Mouse (Mus musculus): ENCODE results near the gene Eid1. TPM values are rescaled to one million over a fixed set of nuclear protein-coding genes. Genes with fewer than 3 reads are reported as not detected.

Gene Eid1
- polyA plus RNA-seq, 1 experiment: 16.5 TPM

GRCm38 (mm10) chr2:125628487-125628886 is 44.4 kb upstream of the Eid1 start:
- no peak overlapping the region for H3K4me3 ChIP-seq (ENCODE audit: insufficient read depth, poor library complexity, severe bottlenecking)
- peaks cover 15% of the 10 kb centered on the region for H3K79me2 ChIP-seq (ENCODE audit: control insufficient read depth, insufficient read depth)
- no peak for TF ChIP-seq MYOG (IDR thresholded peaks at IDR 0.05; ENCODE audit: control insufficient read depth, extremely low read depth, insufficient read length)
- TF ChIP-seq MAX (IDR thresholded peaks at IDR 0.05): no peak
- TF ChIP-seq FOSL1 (IDR thresholded peaks at IDR 0.05; ENCODE audit: insufficient read depth, low read length, poor library complexity, severe bottlenecking): no peak
- no peak for TF ChIP-seq USF1 (IDR thresholded peaks at IDR 0.05; ENCODE audit: low read depth)
- TF ChIP-seq MYOD1 (IDR thresholded peaks at IDR 0.05; ENCODE audit: control insufficient read depth, insufficient read length, low read depth): no peak
- TF ChIP-seq CEBPB (IDR thresholded peaks at IDR 0.05; ENCODE audit: low read depth): no peak
- no peak for TF ChIP-seq CTCF (IDR thresholded peaks at IDR 0.05; ENCODE audit: control insufficient read depth, insufficient read depth, insufficient read length)
- H3K36me3 ChIP-seq (ENCODE audit: control insufficient read depth, insufficient read depth): no peaks in the 10 kb centered on the region
- H3K79me3 ChIP-seq (ENCODE audit: low read depth): peaks cover 11% of the 10 kb centered on the region
- H3ac ChIP-seq (ENCODE audit: control insufficient read depth, insufficient read length, low read depth): no peak overlapping the region
- H3K27me3 ChIP-seq (ENCODE audit: control insufficient read depth, insufficient read depth, insufficient read length): no peaks in the 10 kb centered on the region

GRCm38 (mm10) chr2:125630010-125630409 is 42.9 kb upstream of the Eid1 start:
- H3K27me3 ChIP-seq (ENCODE audit: control insufficient read depth, insufficient read depth, insufficient read length): no peaks in the 10 kb centered on the region
- H3ac ChIP-seq (ENCODE audit: control insufficient read depth, insufficient read length, low read depth): no peak overlapping the region
- TF ChIP-seq FOSL1 (IDR thresholded peaks at IDR 0.05; ENCODE audit: insufficient read depth, low read length, poor library complexity, severe bottlenecking): no peak
- no peak for TF ChIP-seq USF1 (IDR thresholded peaks at IDR 0.05; ENCODE audit: low read depth)
- no peak for TF ChIP-seq CEBPB (IDR thresholded peaks at IDR 0.05; ENCODE audit: low read depth)
- no peak for TF ChIP-seq MAX (IDR thresholded peaks at IDR 0.05)
- TF ChIP-seq CTCF (IDR thresholded peaks at IDR 0.05; ENCODE audit: control insufficient read depth, insufficient read depth, insufficient read length): no peak
- no peak for TF ChIP-seq MYOG (IDR thresholded peaks at IDR 0.05; ENCODE audit: control insufficient read depth, extremely low read depth, insufficient read length)
- no peak for TF ChIP-seq MYOD1 (IDR thresholded peaks at IDR 0.05; ENCODE audit: control insufficient read depth, insufficient read length, low read depth)
- no peaks in the 10 kb centered on the region for H3K36me3 ChIP-seq (ENCODE audit: control insufficient read depth, insufficient read depth)
- no peaks in the 10 kb centered on the region for H3K79me2 ChIP-seq (ENCODE audit: control insufficient read depth, insufficient read depth)
- no peaks in the 10 kb centered on the region for H3K79me3 ChIP-seq (ENCODE audit: low read depth)
- no peak overlapping the region for H3K4me3 ChIP-seq (ENCODE audit: insufficient read depth, poor library complexity, severe bottlenecking)

- peaks cover 4% of the 10 kb centered on the region for H3K27me3 ChIP-seq (ENCODE audit: control insufficient read depth, insufficient read depth, insufficient read length)
- H3K4me3 ChIP-seq (ENCODE audit: insufficient read depth, poor library complexity, severe bottlenecking): no peak overlapping the region
- H3K79me2 ChIP-seq (ENCODE audit: control insufficient read depth, insufficient read depth): no peaks in the 10 kb centered on the region
- no peak for TF ChIP-seq FOSL1 (IDR thresholded peaks at IDR 0.05; ENCODE audit: insufficient read depth, low read length, poor library complexity, severe bottlenecking)
- TF ChIP-seq MYOG (IDR thresholded peaks at IDR 0.05; ENCODE audit: control insufficient read depth, extremely low read depth, insufficient read length): no peak
- no peak for TF ChIP-seq CTCF (IDR thresholded peaks at IDR 0.05; ENCODE audit: control insufficient read depth, insufficient read depth, insufficient read length)
- no peak for TF ChIP-seq MYOD1 (IDR thresholded peaks at IDR 0.05; ENCODE audit: control insufficient read depth, insufficient read length, low read depth)
- no peak for TF ChIP-seq USF1 (IDR thresholded peaks at IDR 0.05; ENCODE audit: low read depth)
- no peak for TF ChIP-seq CEBPB (IDR thresholded peaks at IDR 0.05; ENCODE audit: low read depth)
- TF ChIP-seq MAX (IDR thresholded peaks at IDR 0.05): no peak
- no peaks in the 10 kb centered on the region for H3K36me3 ChIP-seq (ENCODE audit: control insufficient read depth, insufficient read depth)
- no peak overlapping the region for H3ac ChIP-seq (ENCODE audit: control insufficient read depth, insufficient read length, low read depth)
- no peaks in the 10 kb centered on the region for H3K79me3 ChIP-seq (ENCODE audit: low read depth)
Measured at GRCm38 (mm10) chr2:125637331-125637730, 35.6 kb upstream of the Eid1 start.

- Histone ChIP-seq H3K4me3 (ENCODE audit: insufficient read depth, poor library complexity, severe bottlenecking) (no peak overlapping the region), H3K36me3 (ENCODE audit: control insufficient read depth, insufficient read depth) (no peaks in the 10 kb centered on the region), H3ac (ENCODE audit: control insufficient read depth, insufficient read length, low read depth) (no peak overlapping the region), H3K79me2 (ENCODE audit: control insufficient read depth, insufficient read depth) (no peaks in the 10 kb centered on the region), H3K27me3 (ENCODE audit: control insufficient read depth, insufficient read depth, insufficient read length) (peaks cover 14% of the 10 kb centered on the region), H3K79me3 (ENCODE audit: low read depth) (no peaks in the 10 kb centered on the region)
- TF ChIP-seq MYOG (IDR thresholded peaks at IDR 0.05; ENCODE audit: control insufficient read depth, extremely low read depth, insufficient read length): no peak
- no peak for TF ChIP-seq USF1 (IDR thresholded peaks at IDR 0.05; ENCODE audit: low read depth)
- no peak for TF ChIP-seq CTCF (IDR thresholded peaks at IDR 0.05; ENCODE audit: control insufficient read depth, insufficient read depth, insufficient read length)
- no peak for TF ChIP-seq MAX (IDR thresholded peaks at IDR 0.05)
- TF ChIP-seq FOSL1 (IDR thresholded peaks at IDR 0.05; ENCODE audit: insufficient read depth, low read length, poor library complexity, severe bottlenecking): no peak
- TF ChIP-seq MYOD1 (IDR thresholded peaks at IDR 0.05; ENCODE audit: control insufficient read depth, insufficient read length, low read depth): no peak
- no peak for TF ChIP-seq CEBPB (IDR thresholded peaks at IDR 0.05; ENCODE audit: low read depth)
Measured at GRCm38 (mm10) chr2:125644912-125645311, 28.0 kb upstream of the Eid1 start.

DNA sequence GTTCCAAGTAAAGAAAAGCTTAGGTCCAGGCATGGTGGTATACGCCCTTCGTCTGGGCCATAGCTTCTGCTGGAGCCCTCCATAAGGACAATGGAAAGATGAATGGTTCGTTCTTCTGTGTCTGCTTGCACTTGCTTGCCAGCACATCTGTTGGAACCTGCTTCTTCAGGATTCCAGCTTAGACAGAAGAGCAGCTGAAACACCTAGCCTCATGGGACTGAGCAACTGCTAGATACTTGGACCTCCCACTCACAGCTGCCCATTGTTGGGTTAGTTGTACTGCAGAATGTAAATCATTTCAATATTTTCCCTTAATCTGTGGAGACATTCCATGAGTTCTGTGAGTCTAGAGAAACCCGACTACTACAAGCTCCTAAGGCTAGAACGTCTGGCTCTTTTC is 22.9 kb upstream of the Eid1 start:
- TF ChIP-seq CTCF (IDR thresholded peaks at IDR 0.05; ENCODE audit: control insufficient read depth, insufficient read depth, insufficient read length) (no peak), MYOG (IDR thresholded peaks at IDR 0.05; ENCODE audit: control insufficient read depth, extremely low read depth, insufficient read length) (no peak), CEBPB (IDR thresholded peaks at IDR 0.05; ENCODE audit: low read depth) (no peak), MYOD1 (IDR thresholded peaks at IDR 0.05; ENCODE audit: control insufficient read depth, insufficient read length, low read depth) (no peak), FOSL1 (IDR thresholded peaks at IDR 0.05; ENCODE audit: insufficient read depth, low read length, poor library complexity, severe bottlenecking) (no peak), MAX (IDR thresholded peaks at IDR 0.05) (no peak)
- H3K4me3 ChIP-seq (ENCODE audit: insufficient read depth, poor library complexity, severe bottlenecking): no peak overlapping the region

More for the DNA sequence above, 22.9 kb upstream of the Eid1 start:
- H3K79me3 ChIP-seq (ENCODE audit: low read depth): no peaks in the 10 kb centered on the region
- no peaks in the 10 kb centered on the region for H3K79me2 ChIP-seq (ENCODE audit: control insufficient read depth, insufficient read depth)
- H3K36me3 ChIP-seq (ENCODE audit: control insufficient read depth, insufficient read depth): no peaks in the 10 kb centered on the region
- no peak overlapping the region for H3ac ChIP-seq (ENCODE audit: control insufficient read depth, insufficient read length, low read depth)
- H3K27me3 ChIP-seq (ENCODE audit: control insufficient read depth, insufficient read depth, insufficient read length): peaks cover 11% of the 10 kb centered on the region

Data from C2C12 (cell line).